Mouse (Mus musculus) G1E (cell line): ENCODE results near the gene Camk1.

Experiments
- CTCF ChIP-seq: IDR thresholded peaks from 2 replicates; pipeline ENCODE4 v1.5.1; 2012; ENCODE audit warnings: low read depth, low read length, inconsistent platforms, mixed read lengths
- GATA1 ChIP-seq: IDR thresholded peaks from 2 replicates; pipeline ENCODE4 v1.6.1; 2012; ENCODE audit warnings: borderline replicate concordance, low read length, inconsistent platforms, mixed read lengths
- POLR2AphosphoS5 ChIP-seq: IDR thresholded peaks from 2 replicates; pipeline ENCODE4 v1.6.1; 2012; ENCODE audit warnings: low read depth, low read length, inconsistent platforms; ENCODE audit not compliant: insufficient replicate concordance
- TAL1 ChIP-seq: conservative IDR thresholded peaks from 2 replicates; pipeline ENCODE4 v1.6.1; 2012; ENCODE audit warnings: low read depth, low read length, inconsistent platforms, mixed read lengths

DNA sequence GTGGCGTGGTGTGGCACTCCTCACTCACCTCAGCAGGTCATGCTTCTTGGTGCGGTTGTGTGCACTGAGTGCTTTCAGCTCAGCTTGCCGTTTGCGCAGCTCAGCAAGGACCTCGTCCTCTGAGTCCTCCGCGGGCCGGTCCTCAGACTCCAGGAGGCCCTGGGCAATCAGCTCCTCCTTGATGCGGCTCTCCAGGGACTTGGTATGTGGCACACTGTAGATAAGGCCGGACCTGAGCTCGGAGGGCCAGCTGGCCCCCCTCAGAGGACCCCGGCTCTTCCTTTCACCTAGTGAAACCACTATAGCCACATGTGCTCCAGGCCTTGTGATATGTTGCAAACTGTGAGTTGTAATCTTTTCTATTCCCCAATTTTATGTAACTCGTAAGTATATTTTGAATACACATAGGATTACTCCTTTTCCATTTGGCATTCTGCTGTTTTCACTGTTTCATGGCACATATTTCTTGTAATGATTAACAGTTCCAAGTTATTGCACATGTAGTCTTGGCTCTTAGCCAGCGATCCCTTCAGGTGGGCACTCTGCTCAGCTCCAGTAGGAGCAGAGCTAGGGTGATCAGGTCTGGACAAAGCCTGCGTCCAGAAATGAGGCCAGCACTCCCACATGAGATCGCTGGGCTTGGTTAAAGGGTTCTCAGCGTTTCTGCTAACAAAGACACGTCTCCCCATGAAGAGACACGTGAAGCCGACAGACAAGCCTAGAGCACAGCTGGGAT lies 26.6 kb upstream of the Camk1 start:
- TF ChIP-seq GATA1 (no peak), CTCF (no peak), TAL1 (no peak), POLR2AphosphoS5 (no peak)
